Mouse (Mus musculus): ENCODE results near the gene Sec1.

- no peak for TF ChIP-seq POLR2A (IDR thresholded peaks at IDR 0.05; ENCODE audit: borderline replicate concordance, extremely low read depth, low read depth, low read length)
- no peak for TF ChIP-seq CTCF (IDR thresholded peaks at IDR 0.05; ENCODE audit: insufficient read depth, low read length)
Observed at GRCm38 (mm10) chr7:45678513-45678912, 15.7 kb downstream of the Sec1 start.

Measured in lung, adult 2 months (tissue).